In genomic region chr10:108380715-108381114, GRCm38 (mm10) we compare ENCODE assay signal across 24 mouse cellular contexts. TPM values are rescaled to one million over a fixed set of nuclear protein-coding genes. Genes with fewer than 3 reads are reported as not detected.
DNase-seq lines count a peak whose midpoint lies in the region; ATAC-seq and TF ChIP-seq lines count a peak whose summit lies in the region.
"Had no signal": no experiment of that assay in that cellular context is flagged by ENCODE, and none has a peak within 500 bp of the region (broad histone marks: within the 10 kb centered on the region; RNA-seq: fewer than 3 reads in every experiment).

No protein-coding gene starts in this region.

- H3K27me3 ChIP-seq in heart, embryonic 15.5 days, result no peaks in the 10 kb centered on the region
- H3K27me3 ChIP-seq in heart, embryonic 12.5 days (replicated peaks), result no peaks in the 10 kb centered on the region
- H3K27me3 ChIP-seq in liver, adult 2 months (ENCODE audit: control insufficient read depth, insufficient read depth, low read length), result no peaks in the 10 kb centered on the region
- H3K27me3 ChIP-seq in liver, postnatal 0 days (ENCODE audit: insufficient read depth, low read length), result no peaks in the 10 kb centered on the region
- no peaks in the 10 kb centered on the region for H3K27me3 ChIP-seq in heart, postnatal 0 days (ENCODE audit: control insufficient read depth, insufficient read depth, low read length)
- H3K27me3 ChIP-seq: embryonic facial prominence, embryonic 12.5 days; forebrain, embryonic 15.5 days; lung, embryonic 15.5 days; stomach, embryonic 15.5 days had no signal

- WGBS in heart, embryonic 15.5 days, result 67% methylated on average over 10 of the region's 10 CpGs
- WGBS in heart, embryonic 12.5 days, result 84% methylated on average over 10 of the region's 10 CpGs
- WGBS in liver, adult 2 months, result 74% methylated on average over 10 of the region's 10 CpGs
- WGBS in liver, postnatal 0 days (ENCODE audit: insufficient replicate concordance), result 82% methylated on average over 10 of the region's 10 CpGs
- WGBS in heart, postnatal 0 days, result 62% methylated on average over 10 of the region's 10 CpGs

- TF ChIP-seq CTCF in liver, adult 2 months (IDR thresholded peaks at IDR 0.05; ENCODE audit: low read depth, low read length), result no peak
- TF ChIP-seq CTCF in liver, postnatal 0 days (IDR thresholded peaks at IDR 0.05; ENCODE audit: low read depth), result no peak
- TF ChIP-seq CTCF in heart, postnatal 0 days (IDR thresholded peaks at IDR 0.05; ENCODE audit: low read depth), result no peak

- H3K4me1 ChIP-seq in heart, embryonic 15.5 days (replicated peaks), result no peaks in the 10 kb centered on the region
- peaks cover 43% of the 10 kb centered on the region for H3K4me1 ChIP-seq in heart, embryonic 12.5 days (replicated peaks)
- H3K4me1 ChIP-seq in liver, adult 2 months (ENCODE audit: control insufficient read depth, insufficient read depth, low read length), result peaks cover 12% of the 10 kb centered on the region
- peaks cover 5% of the 10 kb centered on the region; the same call in 1 of the 2 replicates for H3K4me1 ChIP-seq in liver, postnatal 0 days (ENCODE audit: insufficient read depth)
- no peaks in the 10 kb centered on the region for H3K4me1 ChIP-seq in heart, postnatal 0 days (ENCODE audit: control insufficient read depth, insufficient read depth)
- H3K4me1 ChIP-seq: forebrain, embryonic 15.5 days; stomach, embryonic 15.5 days had no signal

- H3K9ac ChIP-seq in heart, embryonic 15.5 days, result no peak overlapping the region
- H3K9ac ChIP-seq in heart, embryonic 12.5 days, result no peak overlapping the region
- no peak overlapping the region for H3K9ac ChIP-seq in liver, adult 2 months (ENCODE audit: low read depth, low read length)
- H3K9ac ChIP-seq in liver, postnatal 0 days (replicated peaks), result no peak overlapping the region
- no peak overlapping the region for H3K9ac ChIP-seq in heart, postnatal 0 days (replicated peaks; ENCODE audit: low read depth, low read length)
- H3K9ac ChIP-seq: embryonic facial prominence, embryonic 12.5 days; forebrain, embryonic 15.5 days; hindbrain, embryonic 14.5 days; lung, embryonic 15.5 days; stomach, embryonic 15.5 days had no signal

- no peak overlapping the region for H3K27ac ChIP-seq in heart, embryonic 15.5 days
- H3K27ac ChIP-seq in heart, embryonic 12.5 days (ENCODE audit: poor library complexity, severe bottlenecking), result no peak overlapping the region
- no peak overlapping the region for H3K27ac ChIP-seq in liver, adult 2 months (replicated peaks; ENCODE audit: insufficient read depth, low read depth, low read length)
- H3K27ac ChIP-seq in liver, postnatal 0 days (ENCODE audit: low read depth), result no peak overlapping the region
- no peak overlapping the region for H3K27ac ChIP-seq in heart, postnatal 0 days (ENCODE audit: low read depth)
- H3K27ac ChIP-seq: embryonic facial prominence, embryonic 12.5 days; forebrain, embryonic 15.5 days; hindbrain, embryonic 14.5 days; lung, embryonic 15.5 days; stomach, embryonic 15.5 days had no signal

- H3K4me2 ChIP-seq in heart, embryonic 15.5 days, result peak overlapping the region; percentile 28
- H3K4me2 ChIP-seq in heart, embryonic 12.5 days, result no peak overlapping the region
- no peak overlapping the region for H3K4me2 ChIP-seq in liver, postnatal 0 days (ENCODE audit: low read depth, low read length)
- H3K4me2 ChIP-seq in heart, postnatal 0 days (ENCODE audit: low read depth, low read length), result peak overlapping the region; percentile 41
- H3K4me2 ChIP-seq: embryonic facial prominence, embryonic 12.5 days; forebrain, embryonic 15.5 days; hindbrain, embryonic 14.5 days; liver, embryonic 11.5 days; lung, embryonic 15.5 days; stomach, embryonic 15.5 days had no signal

- peaks cover 15% of the 10 kb centered on the region for H3K79me2 ChIP-seq in liver, adult 2 months (ENCODE audit: control insufficient read depth, insufficient read depth, low read length)

- H3K36me3 ChIP-seq in heart, embryonic 15.5 days, result no peaks in the 10 kb centered on the region
- peaks cover 16% of the 10 kb centered on the region for H3K36me3 ChIP-seq in heart, embryonic 12.5 days
- H3K36me3 ChIP-seq in liver, adult 2 months (ENCODE audit: control insufficient read depth, insufficient read depth, low read length), result peaks cover 2% of the 10 kb centered on the region; the same call in 1 of the 2 replicates
- H3K36me3 ChIP-seq in liver, postnatal 0 days (replicated peaks; ENCODE audit: insufficient read depth, low read length), result 0 out of 2 replicates have a peak, but pooled peaks cover 4% of the 10 kb centered on the region
- H3K36me3 ChIP-seq in heart, postnatal 0 days (replicated peaks; ENCODE audit: control insufficient read depth, insufficient read depth, low read length), result no peaks in the 10 kb centered on the region
- H3K36me3 ChIP-seq: embryonic facial prominence, embryonic 12.5 days; forebrain, embryonic 15.5 days had no signal

- no peak for TF ChIP-seq POLR2A in liver, adult 2 months (IDR thresholded peaks at IDR 0.05; ENCODE audit: extremely low read depth, insufficient read depth, low read length)

- 0 out of 2 replicates have a peak, but pooled peaks have one; percentile 19 for ATAC-seq in heart, embryonic 15.5 days (replicated peaks; ENCODE audit: insufficient number of reproducible peaks, insufficient read depth, low FRiP score, low read depth)
- ATAC-seq in heart, embryonic 12.5 days (ENCODE audit: insufficient number of reproducible peaks, low FRiP score), result no peak
- no peak for ATAC-seq in liver, postnatal 0 days
- peak; percentile 80 for ATAC-seq in heart, postnatal 0 days (ENCODE audit: insufficient read depth, low read depth)
- ATAC-seq: CD4-positive, CD25-positive, alpha-beta regulatory T cell, adult 4 months; forebrain, embryonic 15.5 days; intestine, embryonic 16.5 days; midbrain, embryonic 16.5 days had no signal

- no peak overlapping the region for H3K4me3 ChIP-seq in heart, embryonic 15.5 days
- no peak overlapping the region for H3K4me3 ChIP-seq in heart, embryonic 12.5 days
- H3K4me3 ChIP-seq in liver, adult 2 months (ENCODE audit: insufficient read depth, low read depth, low read length), result no peak overlapping the region
- no peak overlapping the region for H3K4me3 ChIP-seq in liver, postnatal 0 days (ENCODE audit: low read depth, low read length)
- no peak overlapping the region for H3K4me3 ChIP-seq in heart, postnatal 0 days (ENCODE audit: low read depth, low read length)
- H3K4me3 ChIP-seq: embryonic facial prominence, embryonic 12.5 days; forebrain, embryonic 15.5 days; lung, embryonic 15.5 days; stomach, embryonic 15.5 days had no signal

- TF ChIP-seq EP300 in liver, postnatal 0 days (IDR thresholded peaks at IDR 0.05; ENCODE audit: low read depth), result no peak
- no peak for TF ChIP-seq EP300 in heart, postnatal 0 days (IDR thresholded peaks at IDR 0.05; ENCODE audit: low read depth)

- no peaks in the 10 kb centered on the region for H3K9me3 ChIP-seq in heart, embryonic 15.5 days (replicated peaks)
- H3K9me3 ChIP-seq in heart, embryonic 12.5 days (replicated peaks), result no peaks in the 10 kb centered on the region
- no peaks in the 10 kb centered on the region for H3K9me3 ChIP-seq in liver, postnatal 0 days (ENCODE audit: low read length)
- H3K9me3 ChIP-seq in heart, postnatal 0 days (replicated peaks; ENCODE audit: control insufficient read depth, low read length), result no peaks in the 10 kb centered on the region
- H3K9me3 ChIP-seq: embryonic facial prominence, embryonic 12.5 days; forebrain, embryonic 15.5 days; G1E; lung, embryonic 15.5 days; stomach, embryonic 15.5 days had no signal

- peak; percentile 22 for DNase-seq in adrenal gland, adult 2 months
- DNase-seq in adrenal gland, postnatal 4 days (ENCODE audit: low spot score in 2 of 2), result no peak
- DNase-seq in liver, adult 2 months (ENCODE audit: extremely low read depth, low read depth, low spot score), result peak; percentile 30
- DNase-seq in liver, postnatal 0 days, result no peak
- peak; percentile 43 for DNase-seq in heart, postnatal 0 days (ENCODE audit: low spot score)
- DNase-seq in embryo, embryonic 11 days, result no peak
- DNase-seq: cerebellum, adult 8-10 months; gastrocnemius, postnatal 36 days; left cerebral cortex, postnatal 4 days; right cerebral cortex, postnatal 14 days; thymus, adult 2 months had no signal

RNA-seq across cellular contexts. Expression of gene Pawr, which starts 48.8 kb away (rescaled TPM):
- 10 to 100 TPM; 11.5 to 11.9 TPM for total RNA-seq in adrenal gland, adult 2 months (2021)
- 10.0 and 14.5 TPM in 2 replicates for polyA plus RNA-seq in adrenal gland, adult 2 months (2012; rRNA removed)
- 10 to 100 TPM in 1 of 2 experiments, 1 to 10 TPM in 1; 9.1 to 13.4 TPM for total RNA-seq in adrenal gland, postnatal 4 days (2021)
- polyA plus RNA-seq in heart, embryonic 15.5 days (2015; fragmentation: Nextera tagmentation; extraction: Ambion mirVana), result 7.2 and 8.9 TPM in 2 replicates
- polyA plus RNA-seq in heart, embryonic 12.5 days (2016; fragmentation: Nextera tagmentation; extraction: Ambion mirVana), result 21.0 and 23.2 TPM in 2 replicates
- total RNA-seq in liver, adult 2 months (2014; rRNA removed), result 7.1 and 7.5 TPM in 2 replicates
- 5.0 and 5.3 TPM in 2 replicates for polyA plus RNA-seq in liver, adult 2 months (2012; rRNA removed)
- 3.5 and 4.9 TPM in 2 replicates for polyA plus RNA-seq in liver, postnatal 0 days (2015; fragmentation: Nextera tagmentation; extraction: Ambion mirVana)
- 3.5 and 11.4 TPM in 2 replicates for total RNA-seq in heart, postnatal 0 days (2014; rRNA removed; ENCODE audit: low replicate concordance)
- polyA plus RNA-seq in heart, postnatal 0 days (2015; fragmentation: Nextera tagmentation; extraction: Ambion mirVana), result 2.7 and 2.8 TPM in 2 replicates
- total RNA-seq: common myeloid progenitor, adult 5-6 weeks had no signal
- polyA plus RNA-seq: CD4-positive, CD25-positive, alpha-beta regulatory T cell, adult 4 months had no signal

Comparison
In these comparisons a context has a peak if more than half of its experiments do, and no peak if none do; other contexts are left out.
1. DNase-seq: peak in adrenal gland, adult 2 months (single experiment), liver, adult 2 months (single experiment) and heart, postnatal 0 days (single experiment); none in adrenal gland, postnatal 4 days (0 of 2), liver, postnatal 0 days (single experiment) and embryo, embryonic 11 days (single experiment).
2. ATAC-seq: peak in heart, embryonic 15.5 days (single experiment) and heart, postnatal 0 days (single experiment); none in heart, embryonic 12.5 days (single experiment) and liver, postnatal 0 days (single experiment).
3. H3K4me2 ChIP-seq: peak in heart, embryonic 15.5 days (single experiment) and heart, postnatal 0 days (single experiment); none in heart, embryonic 12.5 days (single experiment) and liver, postnatal 0 days (single experiment).